Mouse (Mus musculus) stomach, adult 2 months (tissue): Measurements from ENCODE around the gene Gm4201. TPM values are rescaled to one million over a fixed set of nuclear protein-coding genes. Genes with fewer than 3 reads are reported as not detected.

Source experiments
- polyA plus RNA-seq: library from polyadenylated mRNA; depleted of rRNA; stranded (reverse); fragments of >200 nt; gene quantifications from 2 replicates; pipeline ENCODE4 v1.2.3, GENCODE M21; 2012; rRNA removed

Gm4201 gene
- not detected in 2 replicates for polyA plus RNA-seq

GRCm38 (mm10) chr7:22565243-22565642 is at the start of gene Gm4201:
Gene Gm4201 (minus strand): TSS chr7:22565343.

GRCm38 (mm10) chr7:22588027-22588426 is 22.9 kb upstream of the Gm4201 start, which contains the start of gene Gm4565:
Gene Gm4565 (minus strand): TSS chr7:22588127.

GRCm38 (mm10) chr7:22534787-22535186 is 30.4 kb downstream of the Gm4201 start, which contains the start of gene Gm8677:
Gene Gm8677 (minus strand): TSS chr7:22534887.

GRCm38 (mm10) chr7:22522667-22523066 is 42.5 kb downstream of the Gm4201 start, which contains the start of gene Vmn1r152:
Gene Vmn1r152 (plus strand): TSS chr7:22522967.

Other genes with a start within 250 kb of the Gm4201 start
- not detected in 2 replicates for gene Gm4187, start 235.6 kb downstream of the Gm4201 start, polyA plus RNA-seq
- not detected in 2 replicates for gene Gm8660, start 194.3 kb downstream of the Gm4201 start, polyA plus RNA-seq
- not detected in 2 replicates for gene Vmn1r148, start 151.8 kb downstream of the Gm4201 start, polyA plus RNA-seq
- gene Vmn1r149, start 127.1 kb downstream of the Gm4201 start, polyA plus RNA-seq: not detected in 2 replicates
- gene Gm10665, start 101.3 kb downstream of the Gm4201 start, polyA plus RNA-seq: not detected in 2 replicates
- gene Vmn1r151, start 65.7 kb downstream of the Gm4201 start, polyA plus RNA-seq: not detected in 2 replicates
- not detected in 2 replicates for gene Vmn1r152, start 42.4 kb downstream of the Gm4201 start, polyA plus RNA-seq
- not detected in 2 replicates for gene Gm8677, start 30.5 kb downstream of the Gm4201 start, polyA plus RNA-seq
- not detected in 2 replicates for gene Gm4565, start 22.8 kb upstream of the Gm4201 start, polyA plus RNA-seq
- gene Vmn1r155, start 92.7 kb upstream of the Gm4201 start, polyA plus RNA-seq: not detected in 2 replicates
- not detected in 2 replicates for gene Gm8693, start 127.0 kb upstream of the Gm4201 start, polyA plus RNA-seq
- not detected in 2 replicates for gene Gm4567, start 154.4 kb upstream of the Gm4201 start, polyA plus RNA-seq
- gene Vmn1r157, start 196.4 kb upstream of the Gm4201 start, polyA plus RNA-seq: not detected in 2 replicates
- not detected in 2 replicates for gene Vmn1r158, start 225.4 kb upstream of the Gm4201 start, polyA plus RNA-seq